Mouse (Mus musculus): ENCODE results near the gene Spata17. TPM values are rescaled to one million over a fixed set of nuclear protein-coding genes. Genes with fewer than 3 reads are reported as not detected.

The Spata17 gene
- polyA plus RNA-seq, 1 experiment: 2.5 TPM

DNA sequence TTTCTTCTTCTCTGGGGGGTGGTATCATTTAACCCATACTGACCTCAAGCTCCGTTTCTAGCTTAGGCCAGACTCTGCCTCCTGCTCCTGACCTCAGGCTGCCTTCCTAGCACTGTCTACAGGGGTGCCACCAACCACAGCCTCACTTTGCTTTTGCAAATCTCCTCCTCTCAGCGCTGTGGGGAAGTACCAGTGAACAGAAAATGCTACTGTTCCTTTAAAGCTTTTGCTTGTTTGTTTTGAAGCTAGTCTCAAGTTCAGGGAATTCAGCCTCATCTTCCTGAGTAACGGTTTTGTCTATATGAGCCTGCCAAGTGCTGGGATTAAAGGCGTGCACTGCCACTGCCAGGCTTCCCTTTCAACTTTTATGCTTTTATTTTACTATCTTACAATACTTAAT lies 5.8 kb downstream of the Spata17 start:
- H3K4me1 ChIP-seq (ENCODE audit: control insufficient read depth, insufficient read depth, low read length): no peaks in the 10 kb centered on the region
- TF ChIP-seq CTCF (IDR thresholded peaks at IDR 0.05; ENCODE audit: insufficient read depth, low read length): no peak
- no peak for TF ChIP-seq POLR2A (IDR thresholded peaks at IDR 0.05; ENCODE audit: borderline replicate concordance, extremely low read depth, low read depth, low read length)
- DNase-seq: no peak
- WGBS: 47% methylated on average over 4 of the region's 4 CpGs
- no peak overlapping the region for H3K4me3 ChIP-seq (replicated peaks; ENCODE audit: extremely low read depth, low read depth, low read length)

DNA sequence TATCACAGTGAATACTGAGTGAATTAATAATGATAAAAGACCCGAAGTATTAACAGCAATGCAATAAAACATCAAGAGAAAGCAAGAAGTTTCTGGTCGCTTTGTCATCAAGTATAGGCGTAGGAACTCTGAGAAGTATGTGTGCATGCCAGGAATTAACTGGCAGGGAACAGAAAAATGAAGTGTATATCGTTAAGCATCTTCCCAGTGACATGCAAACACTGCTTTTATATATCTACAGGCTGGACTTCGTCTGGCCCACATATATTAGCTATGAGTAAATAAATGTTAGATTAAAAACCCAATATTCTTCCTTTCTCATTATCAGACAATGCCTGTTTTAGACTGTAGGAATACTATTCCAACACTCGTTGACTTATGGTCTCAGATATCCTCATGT lies 9.8 kb downstream of the Spata17 start:
- DNase-seq: no peak
- TF ChIP-seq CTCF (IDR thresholded peaks at IDR 0.05; ENCODE audit: insufficient read depth, low read length) (no peak), POLR2A (IDR thresholded peaks at IDR 0.05; ENCODE audit: borderline replicate concordance, extremely low read depth, low read depth, low read length) (no peak)
- 62% methylated on average over 6 of the region's 6 CpGs for WGBS
- Histone ChIP-seq H3K4me1 (ENCODE audit: control insufficient read depth, insufficient read depth, low read length) (no peaks in the 10 kb centered on the region), H3K4me3 (replicated peaks; ENCODE audit: extremely low read depth, low read depth, low read length) (no peak overlapping the region)

DNA sequence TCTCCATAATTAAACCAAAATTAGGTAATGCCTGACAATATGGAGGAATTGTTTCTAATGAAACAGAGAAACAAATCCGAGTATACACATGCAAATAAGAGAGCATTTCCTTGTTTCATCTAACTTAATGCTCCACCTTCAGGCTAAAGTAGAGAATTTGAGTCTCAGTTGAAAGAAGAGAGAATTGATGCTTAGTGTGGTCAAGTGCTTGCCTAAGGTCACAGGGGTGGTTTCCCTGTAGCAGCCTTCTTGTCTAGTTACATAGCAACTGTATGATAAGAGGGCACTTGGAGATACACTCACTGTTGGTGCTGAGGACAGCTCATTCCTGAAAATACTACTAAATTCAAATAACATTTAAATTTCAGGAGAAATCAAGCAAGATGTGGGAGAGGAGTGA lies 36.7 kb downstream of the Spata17 start:
- DNase-seq: no peak
- H3K4me1 ChIP-seq (ENCODE audit: control insufficient read depth, insufficient read depth, low read length): no peaks in the 10 kb centered on the region
- 62% methylated on average over 1 of the region's 1 CpGs for WGBS

DNA sequence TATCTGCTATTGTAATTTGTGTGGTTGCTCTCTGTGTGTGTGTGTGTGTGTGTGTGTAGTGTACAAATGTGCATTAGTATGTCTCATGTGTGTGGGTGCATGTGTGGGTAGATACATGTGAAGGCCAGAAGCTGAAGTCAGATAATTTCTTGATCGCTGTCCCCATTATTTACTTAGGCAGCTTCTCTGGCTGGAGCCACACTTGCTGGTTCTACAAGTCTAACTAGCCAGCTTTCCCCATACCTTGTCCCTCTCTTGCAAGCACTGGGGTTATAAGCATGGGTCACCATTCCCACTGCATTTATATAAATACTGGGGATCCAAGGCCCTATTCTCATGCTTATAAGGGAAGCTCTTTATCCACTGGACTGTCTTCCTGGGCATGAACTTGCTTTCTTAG lies 39.3 kb downstream of the Spata17 start:
- H3K4me3 ChIP-seq (replicated peaks; ENCODE audit: extremely low read depth, low read depth, low read length): no peak overlapping the region
- no peak for DNase-seq
- 79% methylated on average over 1 of the region's 1 CpGs for WGBS
- TF ChIP-seq CTCF (IDR thresholded peaks at IDR 0.05; ENCODE audit: insufficient read depth, low read length): no peak
- TF ChIP-seq POLR2A (IDR thresholded peaks at IDR 0.05; ENCODE audit: borderline replicate concordance, extremely low read depth, low read depth, low read length): no peak
- H3K4me1 ChIP-seq (ENCODE audit: control insufficient read depth, insufficient read depth, low read length): no peaks in the 10 kb centered on the region

More for the DNA sequence above, 36.7 kb downstream of the Spata17 start:
- TF ChIP-seq POLR2A (IDR thresholded peaks at IDR 0.05; ENCODE audit: borderline replicate concordance, extremely low read depth, low read depth, low read length) (no peak), CTCF (IDR thresholded peaks at IDR 0.05; ENCODE audit: insufficient read depth, low read length) (no peak)
- no peak overlapping the region for H3K4me3 ChIP-seq (replicated peaks; ENCODE audit: extremely low read depth, low read depth, low read length)

DNA sequence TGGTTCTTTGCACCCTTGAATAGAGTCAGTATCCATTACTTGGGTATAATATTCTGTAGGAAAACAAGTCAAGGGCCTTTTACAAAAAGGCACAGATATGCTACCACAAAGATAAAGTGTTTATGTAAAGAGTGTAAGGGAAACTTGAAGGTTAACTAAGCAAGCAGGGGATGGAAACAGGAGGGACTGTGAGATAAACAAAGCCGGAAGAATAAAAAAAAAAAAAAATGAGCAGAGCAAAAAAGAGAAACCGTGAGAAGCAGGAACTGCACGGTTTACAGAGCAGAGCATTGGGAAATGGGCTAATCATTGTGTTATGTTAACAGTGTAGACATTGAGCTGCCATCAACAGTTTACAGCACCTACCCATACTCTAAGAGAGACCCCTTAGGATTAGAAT lies 44.9 kb downstream of the Spata17 start:
- no peak overlapping the region for H3K4me3 ChIP-seq (replicated peaks; ENCODE audit: extremely low read depth, low read depth, low read length)
- TF ChIP-seq CTCF (IDR thresholded peaks at IDR 0.05; ENCODE audit: insufficient read depth, low read length) (no peak), POLR2A (IDR thresholded peaks at IDR 0.05; ENCODE audit: borderline replicate concordance, extremely low read depth, low read depth, low read length) (no peak)
- H3K4me1 ChIP-seq (ENCODE audit: control insufficient read depth, insufficient read depth, low read length): no peaks in the 10 kb centered on the region
- WGBS: 35% methylated on average over 3 of the region's 3 CpGs
- DNase-seq: no peak

DNA sequence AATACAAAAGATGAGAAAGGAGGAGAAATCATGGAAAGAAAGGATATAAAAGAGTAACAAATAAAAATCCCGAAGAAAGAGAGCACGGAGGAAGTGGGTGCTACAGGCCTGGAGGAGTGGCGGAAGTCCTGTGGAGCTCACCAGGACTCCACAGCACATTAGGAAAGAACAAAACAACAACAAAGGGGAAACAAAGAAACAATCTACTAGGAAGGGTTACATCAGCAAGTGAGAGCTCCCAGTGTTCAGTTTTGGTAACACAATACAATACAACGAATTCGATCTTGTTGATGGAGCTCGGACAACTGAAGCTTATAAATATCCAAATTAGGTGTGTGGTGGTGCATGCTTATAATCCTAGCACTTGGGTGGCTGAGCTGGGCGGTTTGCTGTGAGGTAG lies 45.6 kb downstream of the Spata17 start:
- no peak for DNase-seq
- H3K4me3 ChIP-seq (replicated peaks; ENCODE audit: extremely low read depth, low read depth, low read length): no peak overlapping the region
- TF ChIP-seq CTCF (IDR thresholded peaks at IDR 0.05; ENCODE audit: insufficient read depth, low read length) (no peak), POLR2A (IDR thresholded peaks at IDR 0.05; ENCODE audit: borderline replicate concordance, extremely low read depth, low read depth, low read length) (no peak)
- WGBS: 79% methylated on average over 7 of the region's 7 CpGs
- H3K4me1 ChIP-seq (ENCODE audit: control insufficient read depth, insufficient read depth, low read length): no peaks in the 10 kb centered on the region

DNA sequence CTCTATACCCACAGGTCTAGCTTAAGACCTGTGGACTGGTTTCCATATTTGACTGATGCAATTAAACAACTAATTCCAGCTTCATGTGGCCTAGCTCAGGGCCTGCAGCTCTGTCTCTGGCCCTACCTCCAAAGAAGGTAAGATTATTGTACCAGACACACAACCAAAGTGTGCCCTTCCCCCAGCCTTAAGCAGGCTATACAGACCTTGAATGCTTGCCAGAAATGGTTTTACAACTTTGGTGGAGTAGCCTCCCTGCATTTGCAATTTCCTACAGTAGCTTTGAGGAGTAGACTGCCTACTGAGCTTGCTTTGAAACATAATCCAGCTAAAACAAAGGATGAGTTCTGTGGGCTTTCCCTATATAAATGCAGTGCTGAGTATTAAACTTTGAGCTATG lies 51.7 kb downstream of the Spata17 start:
- Histone ChIP-seq H3K4me3 (replicated peaks; ENCODE audit: extremely low read depth, low read depth, low read length) (no peak overlapping the region), H3K4me1 (ENCODE audit: control insufficient read depth, insufficient read depth, low read length) (no peaks in the 10 kb centered on the region)
- DNase-seq: no peak
- TF ChIP-seq POLR2A (IDR thresholded peaks at IDR 0.05; ENCODE audit: borderline replicate concordance, extremely low read depth, low read depth, low read length): no peak
- TF ChIP-seq CTCF (IDR thresholded peaks at IDR 0.05; ENCODE audit: insufficient read depth, low read length): no peak

DNA sequence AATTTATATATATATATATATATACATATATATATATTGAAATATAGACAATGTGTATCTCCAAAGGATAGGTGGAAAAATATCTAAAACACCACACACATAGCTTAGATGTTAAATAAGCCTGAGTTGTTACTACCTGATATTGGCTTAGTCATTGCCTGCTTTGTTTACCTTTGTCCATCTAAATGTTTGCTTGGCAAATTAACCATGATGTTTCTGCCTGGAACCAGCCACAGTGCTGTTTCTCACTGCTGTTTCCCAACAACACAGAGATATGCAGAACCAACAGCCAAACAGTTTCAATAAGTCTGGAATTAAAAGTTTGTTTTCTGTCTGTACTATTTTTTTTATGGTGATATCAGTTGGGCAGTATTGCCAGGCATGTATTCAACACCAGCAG lies 59.6 kb downstream of the Spata17 start:
- TF ChIP-seq CTCF (IDR thresholded peaks at IDR 0.05; ENCODE audit: insufficient read depth, low read length) (no peak), POLR2A (IDR thresholded peaks at IDR 0.05; ENCODE audit: borderline replicate concordance, extremely low read depth, low read depth, low read length) (no peak)
- no peak for DNase-seq
- no peak overlapping the region for H3K4me3 ChIP-seq (replicated peaks; ENCODE audit: extremely low read depth, low read depth, low read length)
- H3K4me1 ChIP-seq (ENCODE audit: control insufficient read depth, insufficient read depth, low read length): no peaks in the 10 kb centered on the region; the same call in 1 of the 2 replicates

DNA sequence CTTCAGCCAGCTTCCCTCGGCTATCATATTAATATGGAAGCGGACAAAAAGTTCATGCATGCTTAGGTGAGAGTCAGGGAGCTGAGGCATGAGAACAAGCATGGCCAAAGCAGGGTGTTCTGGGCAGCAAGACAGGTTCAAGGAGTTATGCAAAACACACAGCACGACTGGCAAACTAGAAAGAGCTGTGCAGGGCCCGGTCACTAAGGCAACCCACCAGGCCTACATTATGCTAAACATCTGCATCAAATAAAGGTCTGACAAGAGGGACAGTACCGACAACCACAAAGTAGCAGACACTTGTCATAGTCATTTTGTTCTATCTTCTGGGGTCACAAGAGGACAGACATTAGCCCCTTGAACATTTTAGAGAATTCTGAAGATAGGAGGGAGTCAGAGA lies 61.6 kb downstream of the Spata17 start:
- no peak for DNase-seq
- no peaks in the 10 kb centered on the region; the same call in 1 of the 2 replicates for H3K4me1 ChIP-seq (ENCODE audit: control insufficient read depth, insufficient read depth, low read length)
- no peak overlapping the region for H3K4me3 ChIP-seq (replicated peaks; ENCODE audit: extremely low read depth, low read depth, low read length)
- TF ChIP-seq CTCF (IDR thresholded peaks at IDR 0.05; ENCODE audit: insufficient read depth, low read length): no peak
- no peak for TF ChIP-seq POLR2A (IDR thresholded peaks at IDR 0.05; ENCODE audit: borderline replicate concordance, extremely low read depth, low read depth, low read length)
- 61% methylated on average over 5 of the region's 5 CpGs for WGBS

DNA sequence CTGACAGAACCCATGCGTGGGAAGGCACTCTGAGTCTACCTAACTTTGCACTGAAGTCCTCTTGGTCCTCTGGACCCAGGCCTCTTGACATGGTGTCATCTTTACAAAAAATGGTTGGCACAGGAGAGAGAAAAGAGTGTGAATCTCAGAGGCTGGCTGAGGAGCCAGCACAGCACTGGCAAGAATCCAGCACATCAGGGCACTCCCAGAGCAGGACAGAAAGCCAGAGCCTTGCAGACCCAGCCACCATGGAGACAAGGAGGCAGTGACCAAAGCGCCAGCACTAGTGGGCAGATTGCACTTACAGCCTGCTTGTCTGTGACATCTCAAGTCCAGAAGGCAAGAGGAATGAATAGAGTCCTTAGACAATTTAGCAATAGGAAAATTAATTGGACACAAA lies 62.7 kb downstream of the Spata17 start:
- no peak for DNase-seq
- TF ChIP-seq POLR2A (IDR thresholded peaks at IDR 0.05; ENCODE audit: borderline replicate concordance, extremely low read depth, low read depth, low read length) (no peak), CTCF (IDR thresholded peaks at IDR 0.05; ENCODE audit: insufficient read depth, low read length) (no peak)
- no peak overlapping the region for H3K4me3 ChIP-seq (replicated peaks; ENCODE audit: extremely low read depth, low read depth, low read length)
- no peaks in the 10 kb centered on the region; the same call in 1 of the 2 replicates for H3K4me1 ChIP-seq (ENCODE audit: control insufficient read depth, insufficient read depth, low read length)
- WGBS: 91% methylated on average over 2 of the region's 2 CpGs

Measured in lung, adult 2 months (tissue).